Mouse (Mus musculus) embryonic fibroblast, embryonic 13.5 days (primary cell): ENCODE results near the gene Prps1.

Source experiments
- CTCF ChIP-seq: IDR thresholded peaks from 2 replicates; pipeline ENCODE4 v1.5.1; 2011; ENCODE audit warnings: mild to moderate bottlenecking, control low read depth, low read length, moderate library complexity, borderline replicate concordance; ENCODE audit not compliant: insufficient read depth
- POLR2A ChIP-seq: IDR thresholded peaks from 2 replicates; pipeline ENCODE4 v1.6.1; 2011; ENCODE audit warnings: low read depth, mild to moderate bottlenecking, control low read depth, low read length, moderate library complexity

DNA sequence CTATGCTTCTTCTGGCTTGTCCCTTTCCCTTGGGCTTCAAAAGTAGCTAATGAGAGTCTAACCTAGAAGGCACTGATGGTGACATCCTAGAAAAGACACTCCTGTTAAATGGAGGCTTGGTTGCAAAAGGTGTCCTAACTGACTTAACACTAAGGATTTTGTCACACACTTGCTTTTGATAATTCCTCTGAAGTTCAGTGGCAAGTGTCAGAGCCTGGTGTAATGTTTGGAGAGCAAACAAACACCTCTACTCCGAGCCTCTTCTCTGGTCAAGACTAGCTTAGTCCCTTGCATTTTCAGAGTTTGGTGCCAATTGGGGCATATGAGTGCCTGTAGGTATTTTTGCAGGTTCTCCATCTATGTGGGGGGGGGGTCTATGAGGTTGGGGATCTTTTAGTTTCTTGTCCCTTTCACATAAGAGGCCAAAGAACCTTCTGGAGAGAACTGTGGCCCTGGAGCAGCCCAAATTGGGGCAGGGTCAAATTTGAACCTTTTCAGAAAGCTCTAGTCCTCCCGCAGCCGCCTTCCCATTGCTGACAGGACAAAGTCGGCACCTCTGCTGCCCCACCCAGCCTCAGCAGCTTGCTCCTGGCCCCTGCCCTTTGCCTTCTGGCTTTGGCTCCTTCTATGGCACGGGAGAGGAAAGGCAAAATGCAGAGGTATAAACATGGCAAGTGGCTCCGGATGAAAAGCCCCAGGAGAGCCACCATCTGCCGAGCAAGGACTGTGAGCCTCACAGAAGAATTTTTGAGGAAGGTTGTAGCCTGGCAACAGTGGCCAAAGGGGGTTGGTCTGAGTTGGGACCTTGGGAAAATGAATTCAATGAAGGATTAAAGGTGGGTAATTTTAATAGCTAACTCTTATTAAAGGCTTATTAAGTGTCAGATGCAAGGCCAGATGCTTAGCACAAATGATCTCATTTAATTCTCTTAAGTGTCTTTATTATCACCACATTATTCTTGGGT, 55.6 kb downstream of the Prps1 start:
- TF ChIP-seq POLR2A (no peak), CTCF (no peak)
